Mouse (Mus musculus) spleen, adult 2 months (tissue): ENCODE data around the gene Cdk5r1.

Experiments
- CTCF ChIP-seq: fragments of 200-500 bp; IDR thresholded peaks from 2 replicates; pipeline ENCODE4 v1.5.1; 2011; ENCODE audit warnings: mild to moderate bottlenecking, inconsistent platforms; ENCODE audit not compliant: insufficient read depth, insufficient read length, insufficient replicate concordance; ENCODE audit errors: extremely low read depth
- POLR2A ChIP-seq: fragments of 200-500 bp; IDR thresholded peaks from 2 replicates; pipeline ENCODE4 v1.6.1; 2011; ENCODE audit warnings: low read depth, low read length, inconsistent platforms

- TF ChIP-seq CTCF (peak; percentile 52; the same call in 1 of the 2 replicates), POLR2A (no peak)
These were observed at the start of gene Cdk5r1 for GRCm38 (mm10) chr11:80476222-80477189.
